Mouse (Mus musculus) thymus, adult 18-20 months (tissue): Measurements from ENCODE around the gene Sult2b1.
A peak's percentile ranks its signal among the peaks of the same experiment; 100 is the strongest.

Experiments used
- DNase-seq, 2 experiments: peaks; one replicate each; pipeline ENCODE4 v3.0.0; 2022; ENCODE audit warnings: mixed read lengths in 2 of 2

Sult2b1 gene

DNA sequence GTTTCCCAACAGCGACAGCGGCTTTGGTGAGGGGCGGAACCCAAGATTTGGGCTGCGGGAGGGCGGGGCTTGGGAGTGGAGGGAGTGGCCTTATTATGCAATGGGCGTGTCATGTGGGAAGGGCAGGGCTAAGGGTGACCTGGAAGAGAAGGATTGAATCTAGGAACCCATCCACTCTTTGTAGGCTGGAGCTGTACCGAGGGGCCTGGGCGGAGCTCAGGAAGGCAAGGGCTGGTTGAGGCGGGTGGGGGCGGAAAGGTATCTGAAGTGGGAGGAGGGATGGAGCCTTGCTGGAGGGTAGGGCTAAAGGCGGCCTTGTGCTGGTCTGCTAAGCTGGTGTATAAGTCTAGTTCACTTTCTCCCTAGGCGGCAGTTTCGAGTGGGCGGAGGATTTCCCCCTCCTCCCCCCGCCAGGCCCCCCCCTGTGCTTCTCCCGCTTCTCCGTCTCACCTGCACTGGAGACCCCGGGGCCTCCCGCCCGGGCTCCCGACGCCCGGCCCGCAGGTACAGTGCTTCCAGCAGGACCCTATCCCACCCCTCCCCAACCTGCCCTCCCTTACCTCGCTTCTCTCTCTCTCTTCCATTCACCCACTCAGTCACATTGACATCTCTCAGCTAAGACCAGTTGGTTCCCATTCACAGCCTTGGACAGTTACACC, 16.2 kb upstream of the Sult2b1 start:
- peak in 1 of 2 experiments; percentile 36 for DNase-seq

DNA sequence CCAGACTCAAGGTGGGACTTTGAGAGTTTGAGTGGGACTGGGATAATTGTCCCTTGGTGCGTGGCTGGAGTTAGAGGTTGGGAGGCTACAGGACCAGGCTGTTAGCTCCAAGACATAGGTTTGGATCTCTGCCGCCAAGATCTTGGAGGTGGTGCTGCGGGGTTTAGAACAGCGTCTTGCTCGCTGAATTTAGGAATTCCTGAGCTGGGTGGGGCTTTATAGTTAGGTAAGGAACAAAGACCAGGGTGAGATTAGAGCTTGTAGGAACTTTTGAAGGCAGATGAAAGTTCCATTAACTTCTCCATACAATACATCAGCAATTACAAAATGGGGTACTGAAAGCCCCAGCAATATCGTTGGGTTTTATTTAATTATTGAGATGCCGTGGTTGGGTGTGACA, 15.5 kb upstream of the Sult2b1 start:
- DNase-seq = no peak

DNA sequence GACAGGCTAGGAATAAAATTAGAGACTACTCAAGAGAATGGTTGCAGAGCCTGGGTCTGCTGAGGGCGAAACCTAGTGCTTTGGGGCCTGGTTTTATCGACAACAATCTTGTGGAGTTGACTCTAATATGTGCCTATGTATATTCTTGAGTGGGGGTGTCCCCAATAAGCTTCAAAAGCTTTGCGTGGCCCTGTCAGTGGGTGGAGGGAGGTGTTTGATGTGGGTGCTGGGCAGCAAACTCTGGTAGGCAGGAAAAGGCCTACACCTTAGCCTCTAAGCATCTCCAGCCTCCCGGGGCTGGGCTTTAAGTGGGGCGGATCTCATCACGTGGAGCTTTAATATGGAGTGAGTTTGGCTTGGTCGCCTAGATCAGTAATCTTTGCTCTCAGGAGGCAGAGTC, 14.5 kb upstream of the Sult2b1 start:
- DNase-seq = no peak

- no peak for DNase-seq
Observed at GRCm38 (mm10) chr7:45798511-45798836, 14.0 kb upstream of the Sult2b1 start.

- DNase-seq = no peak
Observed at GRCm38 (mm10) chr7:45797661-45798510, 13.4 kb upstream of the Sult2b1 start.

GRCm38 (mm10) chr7:45796950-45797349, 12.5 kb upstream of the Sult2b1 start:
- no peak for DNase-seq

- no peak for DNase-seq
Observed at GRCm38 (mm10) chr7:45794971-45795370, 10.5 kb upstream of the Sult2b1 start.

- DNase-seq = no peak
Observed at GRCm38 (mm10) chr7:45793969-45794585, 9.6 kb upstream of the Sult2b1 start.

DNA sequence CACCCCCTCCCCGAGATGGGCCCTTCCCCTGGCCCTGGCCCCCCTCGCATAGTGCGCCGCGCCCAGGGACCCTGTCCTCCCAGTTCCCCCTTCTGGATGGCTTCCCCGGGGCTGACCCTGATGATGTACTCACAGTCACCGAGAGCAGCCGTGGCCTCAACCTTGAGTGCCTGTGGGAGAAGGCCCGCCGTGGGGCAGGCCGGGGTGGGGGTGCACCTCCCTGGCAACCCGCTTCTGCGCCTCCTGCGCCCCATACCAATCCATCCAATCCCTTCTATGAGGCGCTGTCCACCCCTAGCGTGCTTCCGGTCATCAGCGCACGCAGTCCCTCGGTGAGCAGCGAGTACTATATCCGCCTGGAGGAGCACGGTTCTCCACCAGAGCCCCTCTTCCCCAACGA, 8.8 kb upstream of the Sult2b1 start:
- DNase-seq = no peak

- DNase-seq = no peak
Observed at GRCm38 (mm10) chr7:45791756-45792490, 7.5 kb upstream of the Sult2b1 start.

- no peak for DNase-seq
Observed at GRCm38 (mm10) chr7:45790721-45791120, 6.3 kb upstream of the Sult2b1 start.

GRCm38 (mm10) chr7:45787642-45788041, 3.2 kb upstream of the Sult2b1 start:
- no peak for DNase-seq

DNA sequence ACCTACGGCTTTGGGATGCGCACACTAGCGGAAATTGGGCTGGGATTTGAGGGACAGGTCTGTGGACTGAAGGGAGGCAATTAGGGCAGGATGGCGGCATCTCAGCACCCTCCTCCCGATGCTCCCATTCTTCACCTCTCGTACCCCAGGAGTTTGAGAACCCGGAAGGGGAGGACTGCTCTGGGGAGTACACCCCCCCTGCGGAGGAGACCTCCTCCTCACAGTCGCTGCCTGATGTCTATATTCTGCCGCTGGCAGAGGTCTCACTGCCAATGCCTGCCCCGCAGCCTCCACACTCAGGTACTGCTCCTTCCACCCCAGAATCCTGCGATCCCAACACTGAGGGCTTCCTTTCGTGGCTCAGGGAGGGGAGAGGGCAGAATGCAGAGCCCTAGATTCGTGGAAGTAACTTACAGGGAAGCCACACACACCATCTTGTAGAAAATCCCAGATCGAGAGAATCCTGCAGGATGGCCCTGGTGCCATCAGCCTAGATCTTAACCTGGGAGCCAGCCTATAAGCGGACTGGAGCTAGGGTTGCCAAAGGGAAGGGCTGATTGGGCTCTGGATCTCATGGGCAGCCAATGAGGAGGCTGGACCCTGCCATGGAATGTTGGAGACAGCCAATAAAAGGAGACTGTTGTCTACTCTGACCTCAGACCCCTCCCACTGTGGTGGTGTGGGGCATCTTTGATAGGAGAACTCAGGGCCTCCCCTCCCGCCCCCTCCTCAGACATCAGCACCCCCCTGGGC, 2.4 kb upstream of the Sult2b1 start:
- no peak for DNase-seq

GRCm38 (mm10) chr7:45786136-45786578, 1.7 kb upstream of the Sult2b1 start:
- DNase-seq = no peak

GRCm38 (mm10) chr7:45785388-45786135, 1.1 kb upstream of the Sult2b1 start:
- DNase-seq = no peak

DNA sequence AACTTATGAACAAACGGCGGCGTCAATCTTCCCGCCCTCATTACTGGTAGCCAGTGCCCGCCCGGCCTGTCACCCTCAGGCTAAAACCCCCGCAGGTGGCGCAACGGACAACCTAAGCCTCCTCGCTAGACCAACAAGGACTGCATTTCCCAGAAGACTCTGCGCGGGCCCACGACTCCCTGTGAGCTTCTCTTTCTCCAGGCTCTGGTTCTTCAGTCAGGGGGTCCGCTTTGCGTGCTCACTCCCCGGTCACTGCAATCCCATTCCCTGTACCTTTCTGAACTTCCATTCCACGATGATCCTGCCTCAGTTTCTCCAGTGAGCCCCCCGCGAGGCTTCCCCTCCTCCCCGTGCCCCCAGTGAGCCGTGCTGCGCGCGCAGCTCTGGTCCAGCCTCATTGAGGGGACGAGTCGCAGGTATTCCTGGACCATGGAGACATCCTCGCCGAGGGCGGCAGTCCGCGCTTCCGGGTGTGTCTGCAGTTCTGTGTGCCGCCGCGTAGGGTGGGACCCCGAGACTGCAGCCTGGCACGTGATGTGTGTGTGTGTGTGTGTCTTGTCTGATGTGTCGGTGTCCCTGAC, 868 bp downstream of the Sult2b1 start, which contains the start of gene Lmtk3:
TSS of gene Lmtk3 (plus strand) at position 228 of the 581 bp plus-strand sequence.
- DNase-seq = peak in 1 of 2 experiments; percentile 27

- DNase-seq = no peak
Observed at GRCm38 (mm10) chr7:45782271-45782670, 2.2 kb downstream of the Sult2b1 start.

DNA sequence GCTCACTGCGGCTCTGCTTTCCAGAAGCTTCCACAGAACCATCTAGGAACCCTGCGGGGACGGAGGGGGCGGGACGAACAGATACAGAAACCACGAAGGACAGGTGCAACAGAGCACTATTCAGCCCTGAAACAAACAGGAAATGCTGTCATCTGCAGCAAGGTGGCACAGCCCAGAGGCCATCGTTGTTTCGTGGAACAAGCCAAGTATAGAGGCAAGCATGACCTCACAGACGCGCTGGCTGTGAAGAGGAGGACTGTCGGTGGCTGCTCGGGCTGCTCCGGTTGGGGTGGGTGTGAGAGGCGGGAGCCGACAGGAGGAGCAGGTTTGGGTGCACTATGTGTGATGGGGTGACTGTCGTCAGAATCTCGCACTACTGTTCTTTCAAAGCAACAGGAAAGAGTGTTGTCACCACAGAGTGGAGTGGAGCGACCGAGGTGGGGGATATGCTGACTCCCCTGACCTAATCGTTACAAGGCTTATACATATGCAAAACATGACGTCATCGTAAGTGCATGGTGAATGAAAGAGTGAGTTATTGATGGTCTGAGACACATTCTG, 5.3 kb downstream of the Sult2b1 start:
- peak; percentile 42 to 66 for DNase-seq

DNA sequence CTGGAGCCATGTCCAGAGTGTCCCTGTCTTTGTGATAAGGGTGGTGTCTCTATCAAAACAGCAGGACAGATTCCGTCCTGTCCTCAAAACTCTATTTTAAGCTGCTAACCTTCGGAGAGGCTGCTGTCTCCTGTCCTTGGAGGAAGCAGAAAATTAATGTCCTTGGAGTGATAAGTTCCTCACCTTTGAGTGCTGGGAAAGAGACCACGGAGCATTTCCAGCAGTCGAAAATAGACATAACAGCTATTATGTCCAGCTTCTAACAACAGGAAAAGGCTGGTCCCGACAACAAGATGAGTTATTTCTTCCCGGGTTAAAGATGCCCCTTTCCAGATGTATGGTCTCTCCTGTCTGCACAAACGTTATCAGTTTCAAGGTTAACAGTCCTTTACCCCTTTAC, 9.2 kb downstream of the Sult2b1 start:
- DNase-seq = no peak

- no peak for DNase-seq
Observed at GRCm38 (mm10) chr7:45771101-45771500, 13.4 kb downstream of the Sult2b1 start.
